Mouse (Mus musculus) lung, postnatal 0 days (tissue): ENCODE measurements at regions not wholly inside any gene's neighbourhood (a gene's known extent, or its start where the extent isn't known, plus 50 kb on each side); places are given as distances from the start of the nearest gene placed in this dataset.
A peak's percentile ranks its signal among the peaks of the same experiment; 100 is the strongest.

Experiments used
- ATAC-seq: fragments of 200-750 bp; cut with Nextera tagmentation; 2 replicates; pipeline ENCODE4 v1.8.0; 2017; ENCODE audit warnings: moderate library complexity
- DNase-seq: peaks from one replicate; pipeline ENCODE4 v3.0.0-alpha.2; 2016; ENCODE audit warnings: low spot score
- H3K27ac ChIP-seq: fragments of 300-500 bp; sonication (generic); 2 replicates; pipeline ENCODE4 v1.5.1; 2014; ENCODE audit warnings: antibody characterized with exemption, mild to moderate bottlenecking, low read length, mixed read lengths
- H3K27me3 ChIP-seq: fragments of 300-500 bp; sonication (generic); replicated peaks from 2 replicates; pipeline ENCODE4 v1.6.1; 2014; ENCODE audit warnings: low read length, mixed read lengths; ENCODE audit not compliant: insufficient read depth
- H3K36me3 ChIP-seq: fragments of 300-500 bp; sonication (generic); 2 replicates; pipeline ENCODE4 v1.6.1; 2014; ENCODE audit warnings: low read length, mixed read lengths; ENCODE audit not compliant: insufficient read depth
- H3K4me1 ChIP-seq: fragments of 300-500 bp; sonication (generic); 2 replicates; pipeline ENCODE4 v1.6.1; 2014; ENCODE audit warnings: antibody characterized with exemption, low read depth, low read length, mixed read lengths; ENCODE audit not compliant: insufficient read depth
- H3K4me2 ChIP-seq: fragments of 300-500 bp; sonication (generic); replicated peaks from 2 replicates; pipeline ENCODE4 v1.6.1; 2014; ENCODE audit warnings: low read depth, mild to moderate bottlenecking, low read length, moderate library complexity, mixed read lengths
- H3K4me3 ChIP-seq: fragments of 300-500 bp; sonication (generic); 2 replicates; pipeline ENCODE4 v1.5.1; 2014; ENCODE audit warnings: low read depth, low read length
- H3K9ac ChIP-seq: fragments of 300-500 bp; sonication (generic); replicated peaks from 2 replicates; pipeline ENCODE4 v1.6.1; 2014; ENCODE audit warnings: low read depth, mild to moderate bottlenecking
- H3K9me3 ChIP-seq: fragments of 300-500 bp; sonication (generic); 2 replicates; pipeline ENCODE4 v1.6.1; 2016; ENCODE audit warnings: low read length, mixed read lengths
- CTCF ChIP-seq: IDR thresholded peaks from 2 replicates; pipeline ENCODE4 v1.5.1; 2016; ENCODE audit warnings: antibody characterized with exemption, mild to moderate bottlenecking
- EP300 ChIP-seq: IDR thresholded peaks from 2 replicates; pipeline ENCODE4 v1.6.1; 2016; ENCODE audit warnings: antibody characterized with exemption, mild to moderate bottlenecking, control low read depth
- WGBS: fragments of 180-500 bp; shearing (Covaris S2); extraction: QIAGEN DNeasy Blood & Tissue Kit; methylation state at CpG from one replicate; pipeline ENCODE4 v1.1.7; 2014; 5-methylcytosine and 5-hydroxymethylcytosine counted together

DNA sequence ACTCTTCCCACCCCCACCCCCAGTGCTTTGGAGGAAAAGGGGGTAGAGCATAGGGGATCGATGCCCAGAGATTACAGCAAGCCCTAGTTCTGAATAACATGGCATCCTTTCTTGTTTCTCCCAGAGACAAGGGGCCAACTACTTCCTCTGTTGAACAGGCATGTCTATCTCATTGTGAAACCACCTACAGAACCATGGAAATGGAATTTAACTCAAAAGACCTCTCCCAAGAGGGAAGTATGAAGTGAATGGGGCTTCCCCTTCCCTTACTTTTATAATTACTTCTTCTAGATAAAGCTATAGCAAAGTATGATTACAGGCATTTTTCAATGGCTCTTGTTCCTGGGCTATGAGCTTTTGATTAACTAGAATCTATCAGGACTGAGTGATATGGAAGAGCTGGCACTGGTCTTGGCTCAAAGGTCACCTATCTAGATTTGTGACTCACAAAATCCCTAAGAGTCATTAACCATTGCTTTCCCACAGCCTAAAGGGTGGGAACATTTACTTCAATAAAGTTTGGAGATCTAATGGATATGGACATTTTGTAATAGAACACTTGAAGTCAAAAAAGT is 246.1 kb upstream of the A1bg start:
- Histone ChIP-seq H3K27ac (no peak overlapping the region), H3K9me3 (no peaks in the 10 kb centered on the region), H3K4me3 (no peak overlapping the region), H3K36me3 (no peaks in the 10 kb centered on the region), H3K4me1 (no peaks in the 10 kb centered on the region), H3K27me3 (no peaks in the 10 kb centered on the region), H3K4me2 (no peak overlapping the region), H3K9ac (no peak overlapping the region)
- no peak for DNase-seq
- ATAC-seq: no peak
- TF ChIP-seq CTCF: no peak
- TF ChIP-seq EP300: no peak
- 85% methylated on average over 1 of the region's 1 CpGs for WGBS

- DNase-seq (no peak), ATAC-seq (no peak)
- H3K9ac ChIP-seq: no peak overlapping the region
- H3K9me3 ChIP-seq: no peaks in the 10 kb centered on the region
- no peak overlapping the region for H3K4me2 ChIP-seq
- 47% methylated on average over 5 of the region's 5 CpGs for WGBS
- H3K36me3 ChIP-seq: no peaks in the 10 kb centered on the region
- H3K27me3 ChIP-seq: no peaks in the 10 kb centered on the region
- no peak for TF ChIP-seq CTCF
- TF ChIP-seq EP300: no peak
- no peaks in the 10 kb centered on the region for H3K4me1 ChIP-seq
- H3K4me3 ChIP-seq: no peak overlapping the region
- H3K27ac ChIP-seq: no peak overlapping the region
Observed at GRCm38 (mm10) chr15:61165050-61165449, 242.2 kb upstream of the A1bg start.

DNA sequence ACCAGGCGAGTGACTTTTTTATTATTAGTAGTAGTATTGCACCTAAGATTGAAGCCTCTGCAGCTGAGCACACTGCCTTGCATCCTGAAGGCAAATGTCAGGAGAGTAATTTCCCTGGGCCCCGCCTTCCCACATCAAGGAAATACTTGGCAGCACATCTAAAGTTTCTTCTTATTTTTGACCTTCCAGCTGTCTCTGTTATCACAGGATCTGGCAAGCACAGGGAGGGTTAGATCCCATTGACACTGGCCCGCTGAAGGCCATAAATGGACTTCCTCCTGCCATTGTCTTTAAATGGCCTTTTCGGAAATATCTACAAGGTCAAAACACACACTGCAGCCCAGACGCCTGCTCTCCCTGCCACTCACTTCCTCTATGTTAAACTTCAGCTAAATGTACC is 238.6 kb upstream of the A1bg start:
- ATAC-seq: peak; percentile 56; the same call in 1 of the 2 replicates

DNA sequence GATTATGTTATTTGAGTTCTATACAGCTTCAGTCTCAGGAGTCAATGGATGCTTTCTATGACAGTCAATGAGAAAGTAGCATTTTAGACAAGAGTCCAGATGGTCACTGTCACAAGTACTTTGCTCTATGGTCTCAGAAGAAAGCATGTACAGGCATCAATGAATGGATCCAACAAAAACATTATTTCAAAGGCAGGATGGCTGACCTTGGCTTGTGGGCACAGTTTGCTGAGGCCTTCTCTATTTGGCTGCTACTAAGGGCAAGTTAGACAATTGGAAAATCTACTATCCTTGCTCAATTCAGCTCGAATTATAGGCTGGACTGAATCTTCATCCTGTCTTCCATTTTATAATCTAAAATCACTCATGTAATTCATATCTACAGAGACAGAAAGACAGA is 237.9 kb upstream of the A1bg start:
- no peak overlapping the region for H3K4me2 ChIP-seq
- 67% methylated on average over 1 of the region's 1 CpGs for WGBS

More for the DNA sequence above, 238.6 kb upstream of the A1bg start:
- H3K4me1 ChIP-seq: no peaks in the 10 kb centered on the region
- no peaks in the 10 kb centered on the region for H3K27me3 ChIP-seq
- 42% methylated on average over 5 of the region's 5 CpGs for WGBS
- no peak overlapping the region for H3K4me3 ChIP-seq
- no peaks in the 10 kb centered on the region for H3K36me3 ChIP-seq
- H3K4me2 ChIP-seq: no peak overlapping the region
- TF ChIP-seq EP300 (no peak), CTCF (no peak)
- peak; percentile 25 for DNase-seq
- no peak overlapping the region for H3K27ac ChIP-seq
- H3K9me3 ChIP-seq: no peaks in the 10 kb centered on the region
- no peak overlapping the region for H3K9ac ChIP-seq

GRCm38 (mm10) chr15:61159552-61159951 is 236.7 kb upstream of the A1bg start:
- no peak for TF ChIP-seq CTCF
- no peak for TF ChIP-seq EP300
- 79% methylated on average over 5 of the region's 5 CpGs for WGBS
- no peak for DNase-seq

More for the DNA sequence above, 237.9 kb upstream of the A1bg start:
- Histone ChIP-seq H3K9ac (no peak overlapping the region), H3K27me3 (no peaks in the 10 kb centered on the region), H3K27ac (no peak overlapping the region), H3K9me3 (no peaks in the 10 kb centered on the region), H3K4me1 (no peaks in the 10 kb centered on the region), H3K36me3 (no peaks in the 10 kb centered on the region), H3K4me3 (no peak overlapping the region)
- ATAC-seq (no peak), DNase-seq (no peak)
- TF ChIP-seq EP300: no peak
- no peak for TF ChIP-seq CTCF

DNA sequence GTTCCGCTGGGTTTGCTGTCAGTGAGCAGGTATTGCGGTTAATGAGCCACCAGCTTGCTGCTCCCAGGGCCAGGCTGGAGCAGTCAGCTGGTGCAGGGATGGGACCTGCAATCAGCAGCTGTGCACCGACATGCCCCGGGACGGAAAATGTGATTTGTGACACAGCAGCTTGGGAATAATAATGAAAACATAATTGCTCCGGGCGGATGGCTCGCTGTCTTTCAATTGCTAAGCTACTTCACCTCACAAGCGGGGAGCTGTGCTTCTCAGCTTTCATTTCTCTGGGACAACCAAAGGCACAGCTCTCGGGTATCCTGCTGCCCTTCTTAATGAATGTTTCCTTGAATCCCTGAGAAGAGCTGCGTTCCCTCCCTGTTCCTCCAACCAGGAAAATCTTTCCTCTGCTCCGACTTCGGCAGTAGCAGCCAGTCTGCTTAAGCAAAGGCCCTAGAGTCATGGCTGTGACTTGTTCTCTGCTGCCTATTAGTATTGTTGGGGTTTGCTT is 235.3 kb upstream of the A1bg start:
- Histone ChIP-seq H3K36me3 (no peaks in the 10 kb centered on the region), H3K27ac (no peak overlapping the region), H3K27me3 (no peaks in the 10 kb centered on the region), H3K9ac (no peak overlapping the region), H3K4me3 (peak overlapping the region; percentile 26), H3K4me1 (no peaks in the 10 kb centered on the region), H3K9me3 (no peaks in the 10 kb centered on the region), H3K4me2 (peak overlapping the region; percentile 54)
- TF ChIP-seq CTCF: no peak
- TF ChIP-seq EP300: no peak
- peak; percentile 26; the same call in 1 of the 2 replicates for ATAC-seq
- WGBS: 28% methylated on average over 13 of the region's 13 CpGs
- DNase-seq: no peak

More at GRCm38 (mm10) chr15:61159552-61159951, 236.7 kb upstream of the A1bg start:
- Histone ChIP-seq H3K36me3 (no peaks in the 10 kb centered on the region), H3K4me3 (no peak overlapping the region), H3K9me3 (no peaks in the 10 kb centered on the region), H3K4me2 (no peak overlapping the region), H3K4me1 (no peaks in the 10 kb centered on the region), H3K27me3 (no peaks in the 10 kb centered on the region), H3K27ac (no peak overlapping the region), H3K9ac (no peak overlapping the region)
- no peak for ATAC-seq
